Mouse (Mus musculus) kidney, embryonic 14.5 days (tissue): ENCODE measurements at regions not wholly inside any gene's neighbourhood (a gene's known extent, or its start where the extent isn't known, plus 50 kb on each side); places are given as distances from the start of the nearest gene placed in this dataset.
A peak's percentile ranks its signal among the peaks of the same experiment; 100 is the strongest.

Experiments
- ATAC-seq: fragments of 200-750 bp; cut with Nextera tagmentation; 2 replicates; pipeline ENCODE4 v1.8.0; 2017; ENCODE audit warnings: moderate number of reproducible peaks, mild to moderate bottlenecking, moderate TSS enrichment, moderate library complexity; ENCODE audit not compliant: low FRiP score, low TSS enrichment
- H3K27ac ChIP-seq: fragments of 300-500 bp; sonication (generic); 2 replicates; pipeline ENCODE4 v1.5.1; 2014; ENCODE audit warnings: low read depth, mild to moderate bottlenecking, low read length, moderate library complexity, mixed read lengths
- H3K27me3 ChIP-seq: fragments of 300-500 bp; sonication (generic); 2 replicates; pipeline ENCODE4 v1.6.1; 2014; ENCODE audit warnings: mild to moderate bottlenecking, low read length; ENCODE audit not compliant: control insufficient read depth, insufficient read depth
- H3K36me3 ChIP-seq: fragments of 300-500 bp; sonication (generic); 2 replicates; pipeline ENCODE4 v1.6.1; 2014; ENCODE audit warnings: low read length, mixed read lengths; ENCODE audit not compliant: control insufficient read depth, insufficient read depth
- H3K4me1 ChIP-seq: fragments of 300-500 bp; sonication (generic); 2 replicates; pipeline ENCODE4 v1.6.1; 2014; ENCODE audit warnings: low read length, mixed read lengths; ENCODE audit not compliant: control insufficient read depth, insufficient read depth
- H3K4me2 ChIP-seq: fragments of 300-500 bp; sonication (generic); replicated peaks from 2 replicates; pipeline ENCODE4 v1.6.1; 2014; ENCODE audit warnings: low read depth, mild to moderate bottlenecking, low read length
- H3K4me3 ChIP-seq: fragments of 300-500 bp; sonication (generic); 2 replicates; pipeline ENCODE4 v1.5.1; 2014; ENCODE audit warnings: mild to moderate bottlenecking, low read length
- H3K9ac ChIP-seq: fragments of 300-500 bp; sonication (generic); 2 replicates; pipeline ENCODE4 v1.6.1; 2014; ENCODE audit warnings: low read depth, mild to moderate bottlenecking, low read length, moderate library complexity
- H3K9me3 ChIP-seq: fragments of 300-500 bp; sonication (generic); 2 replicates; pipeline ENCODE4 v1.6.1; 2016; ENCODE audit warnings: low read length; ENCODE audit not compliant: control insufficient read depth
- WGBS: fragments of 180-500 bp; shearing (Covaris S2); extraction: QIAGEN DNeasy Blood & Tissue Kit; methylation state at CpG from one replicate; pipeline ENCODE4 v1.1.7; 2014; 5-methylcytosine and 5-hydroxymethylcytosine counted together

DNA sequence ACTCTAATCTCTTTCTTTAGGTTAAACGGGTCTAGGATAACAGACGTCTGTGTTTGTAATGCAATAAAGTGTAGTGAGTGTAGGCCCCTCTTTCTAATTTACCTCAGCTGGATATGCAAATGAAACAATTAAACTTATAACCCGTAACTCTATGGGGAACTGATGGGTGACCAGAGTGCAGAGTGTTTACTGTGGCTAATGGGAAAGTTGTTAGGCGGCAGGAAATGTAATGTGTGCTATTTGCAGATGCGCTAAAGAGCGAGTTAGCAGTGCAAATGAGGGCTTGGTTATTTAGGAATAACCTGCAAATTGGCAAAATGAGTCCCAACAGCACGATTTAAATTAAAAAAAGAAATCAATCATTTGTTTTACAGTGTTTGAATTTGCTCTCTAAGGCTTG is 168.8 kb upstream of the Psmd7 start:
- ATAC-seq: no peak
- 60% methylated on average over 7 of the region's 7 CpGs for WGBS

DNA sequence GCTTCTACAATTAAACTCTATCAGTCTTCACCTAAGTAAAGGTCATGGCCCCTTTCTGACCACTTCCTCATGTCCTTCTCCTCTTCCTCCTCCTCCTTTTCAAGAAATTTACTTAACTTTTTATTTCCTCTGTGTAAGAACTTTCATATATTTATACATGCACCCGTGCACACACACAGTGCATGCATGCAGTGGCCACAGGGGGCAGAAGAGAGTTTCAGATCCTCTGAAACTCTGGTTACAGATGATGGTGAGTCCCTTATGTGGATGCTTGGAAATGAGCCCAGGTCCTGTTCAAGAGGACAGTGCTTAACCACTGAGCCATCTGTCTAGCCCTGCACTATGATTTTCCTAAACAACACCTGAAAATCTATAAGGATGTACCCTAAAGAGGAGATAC is 170.4 kb upstream of the Psmd7 start:
- no peak overlapping the region for H3K9ac ChIP-seq
- H3K4me3 ChIP-seq: no peak overlapping the region
- no peaks in the 10 kb centered on the region for H3K27me3 ChIP-seq
- H3K4me2 ChIP-seq: no peak overlapping the region
- H3K9me3 ChIP-seq: peaks cover 7% of the 10 kb centered on the region; the same call in 1 of the 2 replicates
- H3K36me3 ChIP-seq: no peaks in the 10 kb centered on the region
- ATAC-seq: no peak
- WGBS: 78% methylated on average over 1 of the region's 1 CpGs
- H3K27ac ChIP-seq: no peak overlapping the region
- H3K4me1 ChIP-seq: no peaks in the 10 kb centered on the region

More for the DNA sequence above, 168.8 kb upstream of the Psmd7 start:
- no peak overlapping the region for H3K4me2 ChIP-seq
- no peaks in the 10 kb centered on the region for H3K36me3 ChIP-seq
- no peaks in the 10 kb centered on the region for H3K27me3 ChIP-seq
- H3K27ac ChIP-seq: no peak overlapping the region
- H3K4me1 ChIP-seq: no peaks in the 10 kb centered on the region
- no peak overlapping the region for H3K9ac ChIP-seq
- no peaks in the 10 kb centered on the region for H3K9me3 ChIP-seq
- H3K4me3 ChIP-seq: no peak overlapping the region

DNA sequence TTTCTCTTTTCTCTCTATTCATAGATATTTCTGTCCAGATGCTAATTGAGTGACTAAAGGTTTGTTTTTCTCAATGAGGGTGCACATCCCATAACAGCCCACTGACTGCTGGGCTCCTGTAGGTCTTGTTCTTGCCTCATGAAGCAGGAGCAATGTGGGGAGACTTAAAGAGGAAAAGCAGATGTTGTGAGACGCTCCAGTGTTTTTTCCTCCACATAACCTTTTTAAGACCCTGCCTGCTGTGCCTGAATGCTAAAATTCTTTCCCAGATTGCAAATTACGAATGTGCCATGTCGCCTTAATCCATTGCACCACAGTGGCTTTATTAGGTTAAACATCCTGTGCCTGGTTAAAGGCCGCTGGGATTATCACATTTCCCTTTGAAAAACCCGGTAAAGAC is 165.5 kb upstream of the Zfhx3 start:
- Histone ChIP-seq H3K4me1 (0 out of 2 replicates have a peak, but pooled peaks cover 5% of the 10 kb centered on the region), H3K27me3 (no peaks in the 10 kb centered on the region), H3K27ac (no peak overlapping the region), H3K9me3 (peaks cover 3% of the 10 kb centered on the region; the same call in 1 of the 2 replicates), H3K36me3 (no peaks in the 10 kb centered on the region), H3K9ac (no peak overlapping the region), H3K4me2 (no peak overlapping the region), H3K4me3 (no peak overlapping the region)
- WGBS: 18% methylated on average over 5 of the region's 5 CpGs
- ATAC-seq: no peak

DNA sequence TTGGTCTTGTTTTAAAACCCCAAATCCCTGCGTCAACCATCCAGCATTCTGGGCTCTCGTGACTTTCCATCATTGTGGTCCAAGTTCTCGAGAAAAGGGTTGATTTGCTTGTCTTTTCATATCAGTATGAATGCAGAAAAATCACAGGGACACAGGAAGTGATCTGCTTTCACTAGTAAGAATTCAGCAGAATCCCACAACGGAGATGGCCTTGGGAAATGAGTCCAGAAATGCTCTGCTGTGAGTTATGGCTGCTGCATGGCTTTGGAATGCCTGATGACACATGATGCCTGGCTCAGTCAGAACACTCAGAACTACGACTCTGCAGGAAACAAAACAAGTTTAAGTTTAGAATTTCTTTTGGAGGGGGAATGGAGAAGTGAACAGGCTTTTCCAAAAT is 156.7 kb upstream of the Zfhx3 start:
- H3K36me3 ChIP-seq: no peaks in the 10 kb centered on the region
- WGBS: 68% methylated on average over 5 of the region's 5 CpGs
- no peak overlapping the region for H3K4me3 ChIP-seq
- no peak overlapping the region for H3K27ac ChIP-seq
- H3K4me2 ChIP-seq: no peak overlapping the region
- ATAC-seq: no peak
- H3K27me3 ChIP-seq: no peaks in the 10 kb centered on the region
- H3K4me1 ChIP-seq: no peaks in the 10 kb centered on the region
- H3K9ac ChIP-seq: no peak overlapping the region
- H3K9me3 ChIP-seq: no peaks in the 10 kb centered on the region

DNA sequence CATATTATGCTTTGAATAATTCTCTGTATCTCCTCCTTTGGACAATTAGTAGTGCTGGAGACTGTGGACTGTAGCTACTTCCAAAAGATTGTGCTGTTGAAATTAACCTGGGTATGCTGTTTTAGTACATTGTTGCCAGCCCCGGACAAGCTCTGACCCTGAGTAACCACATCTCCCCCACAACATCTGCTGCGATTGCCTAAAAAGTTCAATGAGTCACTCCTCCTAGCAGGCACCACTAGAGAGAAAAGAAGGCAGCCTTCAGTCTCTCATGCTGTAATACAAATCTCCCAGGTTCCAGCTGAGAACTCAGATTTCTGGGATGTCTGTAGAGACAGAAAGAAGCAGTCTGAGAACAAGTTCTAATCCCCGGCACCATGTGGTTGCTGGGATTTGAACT is 150.2 kb upstream of the Zfhx3 start:
- no peaks in the 10 kb centered on the region for H3K4me1 ChIP-seq
- no peak overlapping the region for H3K9ac ChIP-seq
- no peaks in the 10 kb centered on the region for H3K36me3 ChIP-seq
- no peak for ATAC-seq
- H3K4me2 ChIP-seq: no peak overlapping the region
- H3K27me3 ChIP-seq: no peaks in the 10 kb centered on the region
- no peak overlapping the region for H3K27ac ChIP-seq
- 62% methylated on average over 3 of the region's 3 CpGs for WGBS
- H3K4me3 ChIP-seq: no peak overlapping the region
- H3K9me3 ChIP-seq: no peaks in the 10 kb centered on the region

DNA sequence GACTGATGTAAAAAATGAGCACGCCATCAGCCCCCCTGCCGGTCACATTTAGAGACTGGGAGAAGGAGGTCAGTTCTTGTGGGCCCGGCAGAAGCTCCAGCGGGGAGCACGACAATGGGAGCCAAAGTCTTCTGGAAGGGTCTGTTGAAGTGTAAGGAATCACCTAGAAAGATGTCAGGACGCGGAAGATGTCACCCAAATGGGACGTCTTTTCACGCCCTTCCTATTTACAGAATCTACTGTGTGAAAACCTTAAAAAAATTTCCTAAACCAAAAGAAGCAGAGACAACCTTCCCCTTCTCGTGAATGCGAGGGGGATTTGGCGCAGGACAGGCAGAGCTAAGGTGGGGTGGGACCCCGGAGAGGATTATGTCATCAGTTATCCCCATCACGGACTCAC is 127.5 kb upstream of the Zfhx3 start:
- H3K4me2 ChIP-seq: no peak overlapping the region
- no peak overlapping the region for H3K9ac ChIP-seq
- no peaks in the 10 kb centered on the region for H3K36me3 ChIP-seq
- H3K9me3 ChIP-seq: no peaks in the 10 kb centered on the region
- H3K27me3 ChIP-seq: no peaks in the 10 kb centered on the region
- ATAC-seq: no peak
- H3K4me1 ChIP-seq: peaks cover 2% of the 10 kb centered on the region; the same call in 1 of the 2 replicates
- 83% methylated on average over 14 of the region's 14 CpGs for WGBS
- no peak overlapping the region for H3K27ac ChIP-seq
- no peak overlapping the region for H3K4me3 ChIP-seq

DNA sequence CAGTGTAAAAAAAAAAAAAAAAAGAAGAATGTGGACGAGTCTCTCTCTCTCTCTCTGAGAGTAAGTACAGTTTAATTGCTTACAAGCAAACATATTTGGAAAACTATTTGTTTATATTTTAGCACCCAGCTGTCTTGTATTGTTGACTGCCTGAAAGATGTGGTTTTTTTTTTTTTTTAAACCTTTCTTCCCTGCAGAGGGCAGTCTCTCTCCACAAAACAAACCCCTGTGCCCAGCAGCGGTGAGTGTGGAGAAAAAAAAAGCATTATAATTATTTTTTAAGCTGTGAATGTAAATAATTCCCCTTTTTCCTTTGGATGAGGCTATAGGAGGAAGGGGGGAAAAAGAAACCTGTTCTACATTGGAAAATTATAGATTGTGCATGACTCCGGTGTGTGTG is 126.7 kb upstream of the Zfhx3 start:
- Histone ChIP-seq H3K27me3 (no peaks in the 10 kb centered on the region), H3K36me3 (no peaks in the 10 kb centered on the region), H3K4me2 (no peak overlapping the region), H3K4me1 (peaks cover 8% of the 10 kb centered on the region; the same call in 1 of the 2 replicates), H3K9me3 (no peaks in the 10 kb centered on the region), H3K27ac (no peak overlapping the region), H3K4me3 (no peak overlapping the region), H3K9ac (no peak overlapping the region)
- no peak for ATAC-seq
- WGBS: 30% methylated on average over 3 of the region's 3 CpGs

DNA sequence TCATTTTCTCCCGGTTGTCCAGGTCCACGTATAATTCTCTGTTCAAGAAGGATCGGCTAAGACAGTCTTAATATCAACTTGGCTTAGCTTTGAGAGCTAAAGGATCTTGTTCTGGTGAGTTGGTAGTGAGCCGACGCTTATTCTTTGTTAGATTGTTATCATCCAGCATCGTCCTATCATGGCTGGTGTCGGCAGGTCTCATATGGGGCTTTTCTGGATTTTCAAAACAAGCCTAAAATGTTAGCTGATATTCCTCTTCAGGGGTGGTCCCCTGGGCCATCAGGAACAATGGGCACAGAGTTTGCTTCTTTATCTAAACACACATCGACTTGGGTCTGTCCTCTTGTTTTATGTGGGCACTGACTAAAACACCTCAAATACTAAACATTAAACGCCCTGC is 124.6 kb upstream of the Zfhx3 start:
- no peak for ATAC-seq
- H3K9me3 ChIP-seq: no peaks in the 10 kb centered on the region
- H3K9ac ChIP-seq: no peak overlapping the region
- H3K36me3 ChIP-seq: no peaks in the 10 kb centered on the region
- 82% methylated on average over 9 of the region's 9 CpGs for WGBS
- no peak overlapping the region for H3K4me3 ChIP-seq
- H3K4me1 ChIP-seq: peaks cover 8% of the 10 kb centered on the region; the same call in 1 of the 2 replicates
- no peak overlapping the region for H3K27ac ChIP-seq
- H3K4me2 ChIP-seq: no peak overlapping the region
- H3K27me3 ChIP-seq: no peaks in the 10 kb centered on the region

DNA sequence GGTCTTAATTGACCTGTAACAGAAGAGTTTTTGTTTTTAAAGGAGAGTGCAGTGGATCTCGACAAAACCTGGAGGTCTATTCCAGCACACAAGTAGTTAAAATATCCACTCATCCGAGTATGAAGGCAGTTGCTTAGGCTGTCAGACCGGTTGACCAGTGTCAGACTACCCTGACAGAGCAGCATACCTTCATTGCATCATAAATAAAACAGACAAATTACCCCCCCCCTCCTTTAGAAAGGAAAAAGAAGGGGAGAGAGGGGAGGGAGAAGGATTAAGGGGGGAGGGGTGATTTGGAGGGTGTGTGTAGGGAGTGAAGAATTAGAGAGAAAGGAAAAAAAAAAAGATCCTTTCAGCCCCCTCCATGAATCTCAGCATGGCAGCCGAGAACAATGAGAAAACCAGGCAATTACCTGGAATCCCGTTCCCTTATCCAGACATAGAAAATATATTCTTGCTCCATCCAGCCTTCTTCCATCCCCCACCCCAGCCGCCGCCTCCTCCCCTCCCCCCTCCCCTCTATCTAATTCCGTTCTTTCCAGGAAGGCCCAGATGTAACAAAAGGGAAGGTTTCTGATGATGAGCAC is 122.2 kb upstream of the Zfhx3 start:
- H3K4me3 ChIP-seq: no peak overlapping the region
- H3K36me3 ChIP-seq: no peaks in the 10 kb centered on the region
- 3% methylated on average over 8 of the region's 8 CpGs for WGBS
- H3K9me3 ChIP-seq: no peaks in the 10 kb centered on the region
- H3K27me3 ChIP-seq: no peaks in the 10 kb centered on the region
- peaks cover 16% of the 10 kb centered on the region; the same call in 1 of the 2 replicates for H3K4me1 ChIP-seq
- H3K4me2 ChIP-seq: peak overlapping the region; percentile 5; the same call in 1 of the 2 replicates
- H3K27ac ChIP-seq: no peak overlapping the region
- peak; percentile 48; the same call in 1 of the 2 replicates for ATAC-seq
- no peak overlapping the region for H3K9ac ChIP-seq
